Mouse (Mus musculus) liver, postnatal 0 days (tissue): Measurements from ENCODE around the gene Hist1h2ak. TPM values are rescaled to one million over a fixed set of nuclear protein-coding genes. Genes with fewer than 3 reads are reported as not detected.
"Not testable (repeated sequence)": the region's sequence is repeated elsewhere in the genome, so short reads cannot be mapped to it uniquely, and the experiment has no call there.

Source experiments
- ATAC-seq: fragments of 200-750 bp; cut with Nextera tagmentation; 2 replicates; pipeline ENCODE4 v1.8.0; 2017; ENCODE audit warnings: mild to moderate bottlenecking, moderate library complexity
- DNase-seq: peaks from one replicate; pipeline ENCODE4 v3.0.0-alpha.2; 2016
- H3K27ac ChIP-seq: fragments of 300-500 bp; sonication (generic); 2 replicates; pipeline ENCODE4 v1.5.1; 2014; ENCODE audit warnings: antibody characterized with exemption, moderate library complexity, mild to moderate bottlenecking, low read depth
- H3K27me3 ChIP-seq: fragments of 300-500 bp; sonication (generic); 2 replicates; pipeline ENCODE4 v1.6.1; 2014; ENCODE audit warnings: low read length, control low read depth, mixed read lengths; ENCODE audit not compliant: insufficient read depth
- H3K36me3 ChIP-seq: fragments of 300-500 bp; sonication (generic); replicated peaks from 2 replicates; pipeline ENCODE4 v1.6.1; 2014; ENCODE audit warnings: mild to moderate bottlenecking, control low read depth, low read length, moderate library complexity, mixed read lengths; ENCODE audit not compliant: insufficient read depth
- H3K4me1 ChIP-seq: fragments of 300-500 bp; sonication (generic); 2 replicates; pipeline ENCODE4 v1.6.1; 2014; ENCODE audit warnings: antibody characterized with exemption, mild to moderate bottlenecking, control low read depth; ENCODE audit not compliant: insufficient read depth
- H3K4me2 ChIP-seq: fragments of 300-500 bp; sonication (generic); 2 replicates; pipeline ENCODE4 v1.6.1; 2014; ENCODE audit warnings: low read depth, mild to moderate bottlenecking, low read length, moderate library complexity, mixed read lengths
- H3K4me3 ChIP-seq: fragments of 300-500 bp; sonication (generic); 2 replicates; pipeline ENCODE4 v1.5.1; 2014; ENCODE audit warnings: low read depth, low read length
- H3K9ac ChIP-seq: fragments of 300-500 bp; sonication (generic); replicated peaks from 2 replicates; pipeline ENCODE4 v1.6.1; 2014; ENCODE audit warnings: mild to moderate bottlenecking, moderate library complexity
- H3K9me3 ChIP-seq: fragments of 300-500 bp; sonication (generic); 2 replicates; pipeline ENCODE4 v1.6.1; 2016; ENCODE audit warnings: mild to moderate bottlenecking, control low read depth, low read length, mixed read lengths
- CTCF ChIP-seq: sonication (generic); IDR thresholded peaks from 2 replicates; pipeline ENCODE4 v1.5.1; 2016; ENCODE audit warnings: antibody characterized with exemption, low read depth
- EP300 ChIP-seq: IDR thresholded peaks from 2 replicates; pipeline ENCODE4 v1.6.1; 2016; ENCODE audit warnings: antibody characterized with exemption, low read depth, mild to moderate bottlenecking
- WGBS: fragments of 180-500 bp; shearing (Covaris S2); extraction: QIAGEN DNeasy Blood & Tissue Kit; methylation state at CpG from one replicate; pipeline ENCODE4 v1.1.7; 2014; ENCODE audit not compliant: insufficient replicate concordance; 5-methylcytosine and 5-hydroxymethylcytosine counted together
- polyA plus RNA-seq: library from polyadenylated mRNA; unstranded; fragments of >200 nt; fragmentation: Nextera tagmentation; extraction: Ambion mirVana; gene quantifications from 2 replicates; pipeline ENCODE4 v1.2.1, GENCODE M21; 2015

Gene Hist1h2ak
- polyA plus RNA-seq, 1 experiment from 2014 or later = 62.3 TPM

DNA sequence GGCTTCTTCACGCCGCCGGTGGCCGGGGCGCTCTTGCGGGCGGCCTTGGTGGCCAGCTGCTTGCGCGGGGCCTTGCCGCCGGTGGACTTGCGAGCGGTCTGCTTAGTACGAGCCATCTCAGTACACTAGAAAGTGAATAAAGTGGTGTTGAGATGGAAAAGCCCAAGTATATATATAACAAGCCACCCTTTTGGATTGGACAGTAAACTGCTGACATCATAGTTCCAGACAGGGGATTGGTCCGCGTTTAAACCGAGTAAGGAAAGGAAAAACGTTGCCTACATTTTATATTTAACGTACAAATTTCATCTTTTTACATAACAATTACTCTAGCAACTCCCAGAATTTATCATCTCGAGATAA is 29.6 kb upstream of the Hist1h2ak start, which contains the start of gene Hist1h3i:
Hist1h3i (minus strand) TSS at position 116 of the 363 bp plus-strand sequence.
- Histone ChIP-seq H3K9me3 (no peaks in the 10 kb centered on the region), H3K4me1 (peaks cover 21% of the 10 kb centered on the region)

DNA sequence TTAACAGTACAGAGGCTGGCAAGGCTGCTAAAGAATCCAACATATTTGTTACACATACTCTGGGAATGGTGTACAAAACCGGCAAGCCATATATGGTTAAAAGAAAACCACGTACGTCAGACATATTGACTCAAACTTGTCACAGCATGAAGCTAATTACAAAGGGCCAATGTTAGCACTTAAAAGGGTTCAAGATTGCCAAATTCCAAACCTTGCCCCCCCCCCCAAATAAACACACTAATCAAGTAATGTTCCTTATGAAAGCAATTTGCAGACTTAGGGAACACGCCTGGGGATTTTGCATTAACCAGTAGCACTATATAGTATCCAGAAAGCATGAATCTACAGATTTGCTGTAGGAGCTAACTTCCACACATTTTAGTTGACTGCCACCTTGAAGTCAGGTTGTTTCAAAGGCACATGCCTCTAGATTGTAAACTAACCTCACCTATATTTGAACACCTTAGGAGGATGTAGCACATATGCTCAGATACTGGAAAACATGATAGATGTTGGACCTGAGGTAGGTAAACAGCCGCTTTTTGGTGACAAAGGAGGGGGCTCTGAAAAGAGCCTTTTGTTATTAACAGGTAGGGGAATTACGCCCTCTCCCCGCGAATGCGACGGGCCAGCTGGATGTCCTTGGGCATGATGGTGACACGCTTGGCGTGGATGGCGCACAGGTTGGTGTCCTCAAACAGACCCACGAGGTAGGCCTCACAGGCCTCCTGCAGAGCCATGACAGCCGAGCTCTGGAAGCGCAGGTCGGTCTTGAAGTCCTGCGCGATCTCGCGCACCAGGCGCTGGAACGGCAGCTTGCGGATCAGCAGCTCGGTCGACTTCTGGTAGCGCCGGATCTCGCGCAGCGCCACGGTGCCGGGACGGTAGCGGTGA is 29.0 kb upstream of the Hist1h2ak start:
- ATAC-seq, H3K36me3 ChIP-seq, H3K27me3 ChIP-seq, H3K9me3 ChIP-seq: not testable (repeated sequence)
- under 1% methylated on average over 17 of the region's 35 CpGs for WGBS
- H3K4me1 ChIP-seq = peaks cover 22% of the 10 kb centered on the region
- peak overlapping the region; percentile 36 for H3K4me3 ChIP-seq
- 0 out of 2 replicates have a peak, but pooled peaks have one; percentile 25 for TF ChIP-seq EP300
- H3K27ac ChIP-seq = peak overlapping the region; percentile 95
- peak; percentile 45 for DNase-seq
- H3K4me2 ChIP-seq = peak overlapping the region; percentile 71
- peak overlapping the region; percentile 74 for H3K9ac ChIP-seq

More for the DNA sequence above, 29.6 kb upstream of the Hist1h2ak start, which contains the start of gene Hist1h3i:
- WGBS = under 1% methylated on average over 13 of the region's 20 CpGs
- H3K36me3 ChIP-seq = no peaks in the 10 kb centered on the region
- TF ChIP-seq EP300 = peak; percentile 66; the same call in 1 of the 2 replicates
- TF ChIP-seq CTCF = no peak
- DNase-seq (peak; percentile 54), ATAC-seq (peak; percentile 39)
- peak within 1 kb of the TSS; percentile 95 for H3K27ac ChIP-seq
- peak within 1 kb of the TSS; percentile 36 for H3K4me3 ChIP-seq
- no peaks in the 10 kb centered on the region for H3K27me3 ChIP-seq
- peak within 1 kb of the TSS; percentile 71 for H3K4me2 ChIP-seq
- H3K9ac ChIP-seq = peak within 1 kb of the TSS; percentile 74

DNA sequence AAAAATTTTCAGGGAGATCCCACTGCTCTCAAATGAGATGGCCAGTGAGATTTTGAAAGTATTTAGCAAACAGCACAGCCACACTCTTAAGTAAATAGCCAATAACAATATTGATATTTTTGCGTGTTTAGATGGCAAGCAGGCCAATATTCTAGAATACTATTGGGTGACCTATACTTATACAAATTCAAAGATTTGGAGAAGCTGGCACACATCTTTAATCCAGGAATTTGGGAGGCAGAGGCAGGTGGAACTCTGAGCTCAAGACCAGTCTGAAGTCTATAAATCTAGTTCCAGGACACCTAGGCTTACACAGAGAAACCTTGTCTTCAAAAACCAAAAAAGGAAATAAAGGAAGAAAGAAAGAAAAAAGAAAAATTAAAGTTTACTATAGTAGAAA is 28.0 kb upstream of the Hist1h2ak start:
- Histone ChIP-seq H3K27me3 (no peaks in the 10 kb centered on the region), H3K4me2 (peak overlapping the region; percentile 80; the same call in 1 of the 2 replicates), H3K4me3 (peak overlapping the region; percentile 13; the same call in 1 of the 2 replicates), H3K36me3 (no peaks in the 10 kb centered on the region), H3K4me1 (peaks cover 22% of the 10 kb centered on the region), H3K27ac (peak overlapping the region; percentile 95), H3K9ac (no peak overlapping the region), H3K9me3 (no peaks in the 10 kb centered on the region)
- DNase-seq = no peak
- 76% methylated on average over 1 of the region's 1 CpGs for WGBS
- no peak for ATAC-seq
- TF ChIP-seq EP300 (no peak), CTCF (no peak)

DNA sequence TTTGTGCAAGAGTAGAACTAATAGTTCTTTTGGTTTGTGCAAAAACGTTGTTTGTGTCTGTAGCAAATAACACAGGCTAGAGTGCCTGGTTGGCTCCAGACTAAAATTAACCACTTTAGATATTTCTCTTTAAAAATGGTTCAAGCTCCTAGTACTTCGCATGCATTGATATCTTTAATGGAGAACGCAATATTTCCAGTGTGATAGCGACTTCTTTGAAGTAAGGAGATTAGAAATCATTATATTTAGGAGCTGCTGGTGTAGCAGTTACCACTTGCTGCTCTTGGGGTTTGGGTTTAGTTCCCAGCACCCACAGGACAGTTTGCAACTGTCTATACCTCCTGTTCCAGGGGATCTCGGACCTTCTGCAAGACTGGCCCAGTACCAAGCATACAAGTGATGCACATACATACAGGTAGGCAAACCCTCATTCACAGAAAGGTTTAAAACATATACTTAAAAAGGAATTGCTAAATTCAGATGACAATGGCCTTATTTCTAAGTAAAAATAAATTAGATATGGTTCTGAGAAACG is 27.5 kb upstream of the Hist1h2ak start:
- Histone ChIP-seq H3K4me3 (peak overlapping the region; percentile 61), H3K4me1 (peaks cover 21% of the 10 kb centered on the region)

DNA sequence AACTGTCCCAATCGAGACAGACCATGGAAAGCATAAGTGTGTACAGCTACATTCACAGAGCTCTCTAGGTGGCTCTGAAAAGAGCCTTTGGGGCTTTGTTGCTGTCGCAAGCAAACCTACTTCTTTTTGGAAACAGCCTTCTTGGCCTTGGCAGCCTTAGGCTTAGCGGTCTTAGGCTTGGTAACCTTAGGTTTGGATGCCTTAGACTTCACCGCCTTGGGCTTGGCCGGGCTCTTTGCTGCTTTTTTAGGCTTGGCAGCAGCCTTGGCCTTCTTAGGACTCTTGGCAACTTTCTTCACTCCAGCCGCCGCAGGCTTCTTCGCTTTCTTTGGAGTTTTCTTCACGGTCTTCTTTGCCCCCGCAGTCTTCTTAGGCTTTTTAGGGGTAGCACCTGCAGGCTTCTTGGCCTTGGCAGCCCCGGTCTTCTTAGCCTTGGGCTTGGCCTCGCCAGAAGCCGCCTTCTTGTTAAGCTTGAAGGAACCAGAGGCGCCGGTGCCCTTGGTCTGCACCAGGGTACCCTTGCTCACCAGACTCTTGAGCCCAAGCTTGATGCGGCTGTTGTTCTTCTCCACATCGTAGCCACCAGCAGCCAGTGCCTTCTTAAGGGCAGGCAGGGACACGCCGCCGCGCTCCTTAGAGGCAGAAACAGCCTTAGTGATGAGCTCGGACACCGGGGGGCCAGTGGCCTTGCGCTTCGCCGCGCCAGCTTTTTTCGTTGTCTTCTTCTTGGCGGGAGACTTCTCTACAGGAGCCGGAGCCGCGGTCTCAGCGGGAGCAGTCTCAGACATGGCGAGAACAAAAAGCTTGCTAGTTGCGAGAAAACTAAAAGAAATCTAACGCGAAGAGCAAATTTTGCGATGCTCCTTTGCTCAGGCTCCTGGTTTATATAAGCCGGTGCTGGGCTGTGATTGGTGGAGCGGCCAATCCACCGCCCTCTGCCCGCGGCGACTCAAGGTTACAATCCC is 26.4 kb upstream of the Hist1h2ak start, which contains the start of gene Hist1h1b:
Hist1h1b (minus strand) TSS at position 859 of the 965 bp plus-strand sequence.
- Histone ChIP-seq H3K27me3 (no peaks in the 10 kb centered on the region), H3K4me1 (peaks cover 17% of the 10 kb centered on the region), H3K9me3 (no peaks in the 10 kb centered on the region), H3K4me3 (peak within 1 kb of the TSS; percentile 61), H3K4me2 (peak within 1 kb of the TSS; percentile 80), H3K27ac (peak within 1 kb of the TSS; percentile 95), H3K9ac (peak within 1 kb of the TSS; percentile 87), H3K36me3 (no peaks in the 10 kb centered on the region)
- TF ChIP-seq EP300 (no peak), CTCF (peak; percentile 18)
- WGBS = under 1% methylated on average over 44 of the region's 44 CpGs
- peak; percentile 49 for ATAC-seq
- peak; percentile 85 for DNase-seq

More for the DNA sequence above, 27.5 kb upstream of the Hist1h2ak start:
- WGBS = 39% methylated on average over 6 of the region's 6 CpGs
- Histone ChIP-seq H3K27me3 (no peaks in the 10 kb centered on the region), H3K9ac (peak overlapping the region; percentile 87), H3K4me2 (peak overlapping the region; percentile 80), H3K9me3 (no peaks in the 10 kb centered on the region), H3K27ac (peak overlapping the region; percentile 95), H3K36me3 (no peaks in the 10 kb centered on the region)
- TF ChIP-seq EP300 (no peak), CTCF (no peak)
- no peak for ATAC-seq
- DNase-seq = no peak
